Mouse (Mus musculus): ENCODE data around the gene Frs3. TPM values are rescaled to one million over a fixed set of nuclear protein-coding genes. Genes with fewer than 3 reads are reported as not detected.

Gene Frs3
- polyA plus RNA-seq, 1 experiment, result 3.4 TPM

DNA sequence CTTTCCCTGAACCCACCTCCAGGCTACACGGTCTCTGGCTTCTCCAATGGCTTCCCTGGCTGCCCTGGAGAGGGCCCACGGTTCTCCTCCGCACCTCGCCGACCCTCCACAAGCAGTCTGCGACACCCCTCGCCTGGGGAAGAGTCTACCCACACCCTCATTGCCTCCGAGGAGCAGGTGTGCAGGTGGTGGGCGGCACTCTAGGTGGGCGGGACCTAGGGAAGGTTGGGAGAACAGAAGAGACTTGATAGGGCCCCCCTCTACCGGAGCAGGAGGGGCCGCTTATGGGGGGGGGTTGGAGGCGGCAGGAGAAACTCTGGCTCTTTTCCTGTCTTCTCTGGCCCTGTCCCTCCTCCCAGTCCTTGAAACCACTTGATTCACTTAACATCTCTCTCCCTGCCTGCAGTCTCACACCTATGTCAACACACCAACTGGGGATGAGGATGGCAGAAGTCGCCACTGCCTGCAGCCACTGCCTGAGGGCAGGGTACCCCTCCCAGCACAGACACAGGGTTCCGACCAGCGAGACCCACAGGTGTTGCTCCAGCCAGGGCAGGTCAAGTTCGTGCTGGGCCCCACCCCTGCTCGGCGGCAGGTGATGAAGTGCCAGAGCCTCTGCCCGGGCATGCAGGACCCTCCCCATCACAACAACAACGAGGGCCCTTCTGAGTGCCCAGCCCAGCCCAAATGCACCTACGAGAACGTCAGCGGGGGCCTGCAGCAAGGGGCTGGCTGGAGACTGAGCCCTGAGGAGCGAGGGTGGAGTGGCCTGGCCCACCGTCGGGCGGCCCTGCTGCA is 13.9 kb downstream of the Frs3 start:
- H3K4me1 ChIP-seq (ENCODE audit: control insufficient read depth, insufficient read depth, insufficient read length, low read length), result no peaks in the 10 kb centered on the region
- H3K27ac ChIP-seq (replicated peaks; ENCODE audit: low read depth, low read length), result no peak overlapping the region
- no peak overlapping the region for H3K4me3 ChIP-seq (ENCODE audit: insufficient read depth, low read depth, low read length)

DNA sequence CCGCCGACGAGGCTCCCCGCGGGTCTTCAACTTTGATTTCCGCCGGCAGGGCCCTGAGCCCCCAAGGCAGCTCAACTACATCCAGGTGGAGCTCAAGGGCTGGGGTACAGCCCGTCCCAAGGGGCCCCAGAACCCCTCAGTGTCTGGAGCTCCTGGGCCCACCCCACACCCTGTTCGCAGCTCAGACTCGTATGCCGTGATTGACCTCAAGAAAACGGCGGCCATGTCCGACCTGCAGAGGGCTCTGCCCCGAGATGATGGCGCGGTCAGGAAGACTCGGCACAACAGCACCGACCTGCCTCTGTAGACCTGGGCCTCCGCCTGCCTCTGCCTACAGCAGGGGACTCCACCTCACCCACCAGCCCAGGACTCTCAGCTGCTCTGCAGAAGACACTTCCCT is 14.7 kb downstream of the Frs3 start:
- Histone ChIP-seq H3K4me1 (ENCODE audit: control insufficient read depth, insufficient read depth, insufficient read length, low read length) (no peaks in the 10 kb centered on the region), H3K4me3 (ENCODE audit: insufficient read depth, low read depth, low read length) (no peak overlapping the region), H3K27ac (replicated peaks; ENCODE audit: low read depth, low read length) (no peak overlapping the region)

DNA sequence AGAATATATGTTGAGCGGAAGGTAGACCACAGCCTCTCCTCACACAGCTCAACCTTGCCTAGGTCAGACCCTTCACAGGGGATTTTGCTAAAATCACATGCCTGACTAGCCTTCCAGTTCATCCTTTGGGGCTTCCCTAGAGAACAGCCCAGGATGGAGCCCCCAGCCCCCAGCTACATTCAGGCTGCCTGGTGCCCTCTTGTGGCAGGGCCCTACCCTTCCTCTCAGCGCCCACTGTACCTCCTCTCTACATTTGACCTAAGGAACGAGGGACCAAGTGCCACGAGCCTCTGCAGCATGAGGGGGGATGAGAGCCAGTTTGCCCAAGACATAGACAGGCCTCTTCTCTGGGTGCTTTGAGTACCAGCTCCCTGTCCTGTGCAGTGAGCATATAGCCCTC is 15.9 kb downstream of the Frs3 start:
- Histone ChIP-seq H3K4me1 (ENCODE audit: control insufficient read depth, insufficient read depth, insufficient read length, low read length) (no peaks in the 10 kb centered on the region), H3K27ac (replicated peaks; ENCODE audit: low read depth, low read length) (no peak overlapping the region), H3K4me3 (ENCODE audit: insufficient read depth, low read depth, low read length) (no peak overlapping the region)

DNA sequence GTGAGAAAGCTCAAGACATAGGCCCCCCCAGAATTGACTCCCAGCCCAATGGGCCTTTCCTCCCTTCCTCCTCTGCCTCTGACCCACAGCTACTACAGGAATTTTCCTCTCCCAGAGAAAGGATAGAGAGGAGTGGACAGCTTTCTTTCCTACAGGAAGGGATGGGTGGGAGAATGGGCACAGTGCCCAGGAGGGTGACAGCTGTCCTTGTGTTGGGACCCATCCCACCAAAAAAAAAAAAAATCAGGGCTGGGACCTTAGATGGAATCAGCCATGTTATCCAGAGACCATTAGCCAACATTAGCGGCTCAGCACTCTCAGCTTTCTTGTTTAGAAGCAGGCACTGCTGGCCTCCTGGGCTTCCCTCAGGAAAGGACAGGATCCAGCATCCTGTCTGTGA is 17.4 kb downstream of the Frs3 start:
- H3K4me3 ChIP-seq (ENCODE audit: insufficient read depth, low read depth, low read length), result no peak overlapping the region
- H3K27ac ChIP-seq (replicated peaks; ENCODE audit: low read depth, low read length), result no peak overlapping the region
- H3K4me1 ChIP-seq (ENCODE audit: control insufficient read depth, insufficient read depth, insufficient read length, low read length), result no peaks in the 10 kb centered on the region

DNA sequence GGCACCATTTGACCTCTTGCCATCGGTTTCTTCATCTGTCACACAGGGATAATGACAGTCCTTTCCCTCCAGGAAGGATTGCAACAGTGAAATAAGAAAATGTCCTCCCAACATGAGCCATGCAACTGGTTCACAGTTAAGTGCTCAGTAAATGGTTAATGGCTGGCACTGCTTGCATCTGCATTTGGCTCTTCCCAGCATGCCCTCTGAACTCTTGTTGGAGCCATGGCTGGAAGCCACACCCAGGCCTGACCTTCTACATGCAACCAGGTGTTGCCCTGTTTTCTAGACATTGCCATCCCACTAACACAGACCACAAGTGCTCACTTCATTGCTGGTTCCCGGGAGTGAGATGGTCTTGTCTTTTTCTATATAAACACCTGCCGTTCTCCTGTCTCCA is 19.1 kb downstream of the Frs3 start:
- Histone ChIP-seq H3K27ac (replicated peaks; ENCODE audit: low read depth, low read length) (no peak overlapping the region), H3K4me1 (ENCODE audit: control insufficient read depth, insufficient read depth, insufficient read length, low read length) (no peaks in the 10 kb centered on the region), H3K4me3 (ENCODE audit: insufficient read depth, low read depth, low read length) (no peak overlapping the region)

DNA sequence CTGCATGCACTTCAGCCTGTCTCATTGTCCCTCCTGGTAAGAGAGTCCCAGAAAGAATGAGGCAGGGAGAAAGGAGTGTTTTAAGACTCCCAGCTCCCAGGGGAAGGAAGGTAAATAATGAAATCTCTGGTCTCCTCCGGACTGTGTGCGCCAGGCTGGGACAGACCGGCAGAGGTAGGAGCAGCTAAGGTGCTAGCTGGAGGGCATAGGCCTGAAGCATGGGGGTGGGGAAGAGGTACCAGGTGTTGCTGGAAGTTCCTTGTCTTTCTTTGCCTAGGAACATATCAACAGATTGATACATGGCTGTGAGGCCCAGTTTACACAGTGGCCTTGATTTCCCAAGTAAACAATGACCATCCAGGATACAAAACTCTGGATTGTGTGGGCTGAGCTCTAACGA is 20.1 kb downstream of the Frs3 start:
- H3K4me1 ChIP-seq (ENCODE audit: control insufficient read depth, insufficient read depth, insufficient read length, low read length), result no peaks in the 10 kb centered on the region
- H3K4me3 ChIP-seq (ENCODE audit: insufficient read depth, low read depth, low read length), result no peak overlapping the region
- H3K27ac ChIP-seq (replicated peaks; ENCODE audit: low read depth, low read length), result no peak overlapping the region

DNA sequence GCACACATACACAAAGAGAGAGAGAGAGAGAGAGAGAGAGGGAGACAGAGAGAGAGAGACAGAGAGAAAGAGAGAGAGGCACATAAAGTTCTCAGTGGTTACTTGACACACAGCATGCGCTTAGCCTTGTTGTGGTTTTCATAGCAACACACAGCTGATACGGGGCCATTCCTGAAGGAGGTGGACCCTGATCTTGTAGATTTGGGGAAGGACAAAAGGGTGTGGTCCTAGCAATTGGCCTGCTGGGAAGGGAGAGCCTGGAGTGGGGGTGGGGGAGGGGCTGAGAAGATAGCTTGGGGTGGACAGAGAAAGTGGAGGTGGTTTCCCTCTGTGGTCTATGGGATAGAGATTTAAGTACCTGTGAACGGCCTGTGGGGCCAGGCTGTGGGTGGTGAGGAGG is 21.2 kb downstream of the Frs3 start:
- Histone ChIP-seq H3K4me3 (ENCODE audit: insufficient read depth, low read depth, low read length) (no peak overlapping the region), H3K4me1 (ENCODE audit: control insufficient read depth, insufficient read depth, insufficient read length, low read length) (no peaks in the 10 kb centered on the region)

DNA sequence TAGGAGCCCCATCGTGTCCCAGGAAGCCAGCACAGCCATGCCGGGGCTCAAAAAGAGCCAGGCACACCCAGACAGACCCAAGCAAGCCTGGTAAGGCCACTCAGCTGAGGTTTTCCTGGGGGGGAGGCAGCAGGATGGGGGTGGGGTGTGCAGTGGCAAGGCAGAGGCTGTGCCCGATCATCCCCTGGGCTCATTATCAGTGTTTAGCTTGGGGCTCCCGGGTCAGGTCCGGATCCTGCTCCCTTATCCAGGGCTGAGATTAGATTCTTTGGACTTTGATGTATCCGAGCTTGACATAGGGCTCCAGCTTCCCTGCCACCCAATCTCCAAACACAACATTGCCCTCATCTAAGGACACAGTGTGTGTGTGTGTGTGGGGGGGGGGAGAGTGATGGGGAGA is 23.1 kb downstream of the Frs3 start:
- Histone ChIP-seq H3K4me1 (ENCODE audit: control insufficient read depth, insufficient read depth, insufficient read length, low read length) (no peaks in the 10 kb centered on the region), H3K27ac (replicated peaks; ENCODE audit: low read depth, low read length) (no peak overlapping the region), H3K4me3 (ENCODE audit: insufficient read depth, low read depth, low read length) (no peak overlapping the region)

More for the DNA sequence above, 21.2 kb downstream of the Frs3 start:
- no peak overlapping the region for H3K27ac ChIP-seq (replicated peaks; ENCODE audit: low read depth, low read length)

DNA sequence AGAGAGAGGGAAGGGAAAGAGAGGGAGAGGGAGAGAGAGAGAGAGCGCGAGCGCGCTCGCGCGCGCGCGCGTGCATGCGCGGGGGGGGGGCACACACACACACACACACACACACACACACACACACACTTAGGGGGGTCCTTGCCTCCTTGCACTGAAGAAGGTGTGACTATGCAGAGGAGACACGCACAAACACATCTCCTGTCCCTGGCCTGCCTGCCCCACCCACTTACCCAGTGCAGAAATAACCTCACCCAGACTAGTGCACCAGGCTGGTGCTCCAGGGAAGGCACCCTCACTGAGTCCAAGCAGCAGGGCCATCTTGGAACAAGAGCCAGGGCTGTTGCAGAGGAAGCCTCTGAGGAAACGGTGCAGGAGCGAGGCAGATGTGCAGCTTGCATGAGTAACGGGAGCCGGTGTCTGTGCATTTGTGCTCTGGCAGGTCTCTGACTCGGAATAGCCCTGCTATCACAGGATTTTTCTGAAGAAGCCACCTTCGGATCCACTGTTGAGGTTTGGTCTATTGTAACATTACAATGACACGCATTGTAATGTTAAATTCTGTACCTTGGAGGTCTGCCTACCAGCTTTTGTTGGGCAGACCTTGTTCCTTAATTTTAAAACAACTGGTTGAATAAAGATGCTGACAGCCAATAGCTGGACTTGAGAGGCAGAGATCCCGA is 24.2 kb downstream of the Frs3 start:
- H3K27ac ChIP-seq (replicated peaks; ENCODE audit: low read depth, low read length), result no peak overlapping the region
- H3K4me3 ChIP-seq (ENCODE audit: insufficient read depth, low read depth, low read length), result no peak overlapping the region
- no peaks in the 10 kb centered on the region for H3K4me1 ChIP-seq (ENCODE audit: control insufficient read depth, insufficient read depth, insufficient read length, low read length)

DNA sequence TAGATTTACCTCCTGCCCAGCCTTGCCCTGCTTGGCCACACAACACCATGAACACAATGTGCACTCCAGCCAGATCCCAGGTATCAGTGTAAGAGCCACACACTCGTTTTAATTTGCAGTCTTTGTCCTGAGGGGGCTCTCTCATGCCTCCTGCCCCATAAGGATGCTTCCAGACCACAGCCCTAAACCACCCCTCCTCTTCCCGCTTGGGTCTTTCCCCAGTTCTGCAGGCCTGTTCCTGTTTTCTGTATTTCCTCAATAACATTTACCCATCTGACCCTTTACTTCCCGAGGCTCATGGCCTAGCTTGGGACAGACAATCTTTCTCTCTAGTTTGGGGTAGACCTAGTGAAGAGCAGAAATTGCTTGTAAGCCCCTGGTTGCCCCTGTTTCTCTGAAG is 26.2 kb downstream of the Frs3 start:
- Histone ChIP-seq H3K27ac (replicated peaks; ENCODE audit: low read depth, low read length) (no peak overlapping the region), H3K4me1 (ENCODE audit: control insufficient read depth, insufficient read depth, insufficient read length, low read length) (no peaks in the 10 kb centered on the region), H3K4me3 (ENCODE audit: insufficient read depth, low read depth, low read length) (no peak overlapping the region)

DNA sequence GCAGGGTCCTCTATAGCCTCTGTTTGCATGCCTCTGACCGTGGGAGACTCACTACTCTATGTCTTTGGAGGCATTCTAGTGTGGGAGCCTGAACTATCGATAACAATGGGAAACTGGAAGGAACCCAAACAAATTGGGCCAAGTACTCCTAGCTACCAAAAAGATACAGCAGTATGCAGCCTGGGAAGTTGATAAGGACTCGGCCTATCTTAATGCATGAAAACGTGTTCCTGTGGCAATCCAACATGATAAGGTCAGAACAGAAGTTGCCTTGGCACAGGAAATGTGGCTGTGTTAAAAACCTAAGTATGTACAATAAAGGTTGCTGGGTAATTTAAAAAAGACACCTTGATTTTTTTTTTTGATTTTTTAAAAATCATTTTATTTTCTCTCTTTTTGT is 32.4 kb downstream of the Frs3 start:
- Histone ChIP-seq H3K4me1 (ENCODE audit: control insufficient read depth, insufficient read depth, insufficient read length, low read length) (no peaks in the 10 kb centered on the region), H3K4me3 (ENCODE audit: insufficient read depth, low read depth, low read length) (no peak overlapping the region), H3K27ac (replicated peaks; ENCODE audit: low read depth, low read length) (no peak overlapping the region)

DNA sequence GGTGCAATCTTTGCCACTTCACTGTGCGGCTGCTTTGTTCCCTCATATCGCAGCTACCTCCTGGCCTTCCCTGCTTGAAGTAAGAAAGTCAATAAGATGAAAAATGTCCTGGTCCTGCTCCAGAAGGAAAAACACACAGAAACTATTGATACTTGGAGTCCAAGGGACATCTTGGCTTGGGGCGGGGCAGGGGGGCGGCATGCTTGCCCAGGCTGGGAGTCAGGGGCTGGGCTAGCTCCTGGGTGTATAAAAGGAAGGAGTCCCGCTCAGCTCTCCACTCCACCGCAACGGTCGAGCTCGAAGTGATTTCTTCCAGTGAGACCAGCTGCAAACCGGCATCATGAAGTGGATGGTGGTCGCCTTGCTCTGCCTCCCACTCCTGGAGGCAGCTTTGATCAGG is 37.7 kb downstream of the Frs3 start, which contains the start of gene Pgc:
Pgc (plus strand) TSS at position 277 of the 400 bp plus-strand sequence.
- Histone ChIP-seq H3K4me3 (ENCODE audit: insufficient read depth, low read depth, low read length) (no peak within 1 kb of the TSS), H3K27ac (replicated peaks; ENCODE audit: low read depth, low read length) (no peak within 1 kb of the TSS), H3K4me1 (ENCODE audit: control insufficient read depth, insufficient read depth, insufficient read length, low read length) (no peaks in the 10 kb centered on the region)

DNA sequence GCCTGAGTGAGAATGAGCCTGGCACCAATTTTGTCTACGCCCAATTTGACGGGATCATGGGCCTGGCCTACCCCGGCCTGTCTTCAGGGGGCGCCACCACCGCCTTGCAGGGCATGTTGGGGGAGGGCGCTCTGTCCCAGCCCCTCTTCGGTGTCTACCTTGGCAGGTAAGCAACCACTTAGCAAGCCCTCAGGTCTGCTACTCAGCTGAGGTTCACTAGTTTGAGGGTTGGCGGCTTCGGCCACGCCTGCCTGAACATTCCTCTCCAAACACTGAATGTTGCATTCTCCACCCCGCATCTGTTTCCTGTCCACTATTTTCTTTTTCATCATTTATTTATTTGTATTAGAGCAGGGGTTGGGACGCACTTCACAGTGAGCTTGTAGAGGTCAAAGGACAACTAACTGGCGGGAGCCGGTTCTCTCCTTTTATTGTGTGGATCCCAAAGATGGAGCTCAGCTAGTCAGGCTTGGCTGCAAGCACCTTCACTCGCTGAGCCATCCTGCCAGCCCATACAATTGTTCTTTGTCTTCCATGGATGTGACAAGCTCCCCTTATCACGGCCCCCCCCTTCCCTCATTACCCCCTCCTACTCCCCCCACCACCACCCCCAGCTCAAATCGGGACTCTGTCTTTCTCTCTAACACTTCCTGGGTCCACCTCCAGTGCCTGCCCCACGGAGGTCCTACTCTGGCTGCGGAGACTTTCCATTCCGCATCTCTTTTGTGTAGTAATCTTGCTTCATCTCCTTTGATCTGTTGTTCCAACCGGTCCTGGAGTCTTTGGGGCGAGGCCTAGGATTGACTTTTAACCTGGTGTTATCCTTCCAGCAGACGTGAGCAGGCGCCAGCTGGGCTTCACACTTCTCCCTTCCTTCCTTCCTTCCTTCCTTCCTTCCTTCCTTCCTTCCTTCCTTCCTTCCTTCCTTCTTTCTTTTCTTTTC is 42.1 kb downstream of the Frs3 start:
- Histone ChIP-seq H3K4me1 (ENCODE audit: control insufficient read depth, insufficient read depth, insufficient read length, low read length) (no peaks in the 10 kb centered on the region), H3K4me3 (ENCODE audit: insufficient read depth, low read depth, low read length) (no peak overlapping the region), H3K27ac (replicated peaks; ENCODE audit: low read depth, low read length) (no peak overlapping the region)

DNA sequence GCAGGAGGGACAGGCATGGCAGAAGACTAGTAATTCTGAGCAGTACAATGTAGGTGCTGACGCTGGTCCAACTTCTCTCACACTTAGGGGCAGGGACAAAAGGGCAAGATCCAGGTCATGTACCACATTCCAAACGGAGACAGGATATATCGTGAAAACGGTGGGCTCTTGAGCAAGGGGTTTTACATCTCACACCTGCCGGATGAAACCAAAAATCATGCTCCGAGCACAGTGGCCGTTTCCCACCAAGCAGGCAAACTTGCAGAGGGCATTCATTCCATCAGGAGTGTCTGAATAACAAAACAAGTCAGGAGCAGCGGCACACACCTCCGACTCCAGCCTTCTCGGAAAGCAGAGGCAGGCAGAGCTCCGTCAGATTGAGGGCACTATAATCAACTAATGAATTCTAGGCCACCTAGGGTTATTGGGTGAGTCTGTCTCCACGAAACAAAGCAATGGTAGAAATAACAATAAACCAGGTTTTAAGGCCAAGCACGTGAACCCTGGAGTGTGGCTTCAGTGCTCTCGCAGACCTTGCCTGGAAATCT is 46.8 kb downstream of the Frs3 start:
- Histone ChIP-seq H3K4me1 (ENCODE audit: control insufficient read depth, insufficient read depth, insufficient read length, low read length) (peaks cover 13% of the 10 kb centered on the region), H3K27ac (replicated peaks; ENCODE audit: low read depth, low read length) (no peak overlapping the region), H3K4me3 (ENCODE audit: insufficient read depth, low read depth, low read length) (no peak overlapping the region)

DNA sequence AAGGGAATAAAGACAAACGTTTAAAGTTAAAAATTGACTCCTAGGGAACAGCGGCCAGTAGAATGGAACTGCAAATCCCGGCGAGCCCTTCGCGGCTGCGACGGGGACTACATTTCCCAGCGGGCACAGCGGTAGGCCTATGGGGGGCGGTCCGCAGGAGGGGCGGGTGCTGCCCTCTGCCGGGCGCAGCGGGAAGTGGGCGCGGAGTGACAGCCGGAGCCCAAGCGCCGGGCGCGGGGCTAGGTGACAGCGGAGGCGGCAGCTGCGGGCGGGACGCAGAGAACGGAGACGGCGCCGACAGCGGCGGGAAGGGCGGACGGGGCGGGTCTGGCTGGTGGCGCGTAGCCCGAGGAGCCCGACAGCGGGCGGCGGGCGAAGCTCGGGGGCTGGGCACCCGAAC is 48.0 kb downstream of the Frs3 start, which contains the start of gene Tfeb:
Tfeb (plus strand) TSS at position 175 of the 400 bp plus-strand sequence.
- Histone ChIP-seq H3K27ac (replicated peaks; ENCODE audit: low read depth, low read length) (peak within 1 kb of the TSS; percentile 88), H3K4me3 (ENCODE audit: insufficient read depth, low read depth, low read length) (peak within 1 kb of the TSS; percentile 85), H3K4me1 (ENCODE audit: control insufficient read depth, insufficient read depth, insufficient read length, low read length) (peaks cover 20% of the 10 kb centered on the region)
